Mouse (Mus musculus) MEL (cell line): Measurements from ENCODE around the gene Trappc2l. TPM values are rescaled to one million over a fixed set of nuclear protein-coding genes. Genes with fewer than 3 reads are reported as not detected.
A peak's percentile ranks its signal among the peaks of the same experiment; 100 is the strongest.
"Not testable (repeated sequence)": the region's sequence is repeated elsewhere in the genome, so short reads cannot be mapped to it uniquely, and the experiment has no call there.

Source experiments
- DNase-seq: peaks from one replicate; pipeline ENCODE4 v3.0.0; 2011; ENCODE audit warnings: low read depth, low spot score
- H3K27ac ChIP-seq: 2 replicates; pipeline ENCODE4 v1.5.1; 2012; ENCODE audit warnings: low read depth, mild to moderate bottlenecking, control low read depth, low read length, moderate library complexity; ENCODE audit not compliant: control insufficient read depth
- H3K27me3 ChIP-seq, 2 experiments: fragments of 150-350 bp in 1 of 2; sonication (generic) in 1 of 2; 2 replicates each; pipeline ENCODE4 v1.6.1; 2012; ENCODE audit warnings: low read length in 2 of 2, mild to moderate bottlenecking in 2 of 2, improper control_type of control experiment in 1 of 2, moderate library complexity in 1 of 2; ENCODE audit not compliant: insufficient read depth in 2 of 2, control insufficient read depth in 1 of 2
- H3K36me3 ChIP-seq, 2 experiments: 2 replicates each; pipeline ENCODE4 v1.6.1; 2012 to 2014; ENCODE audit warnings: low read length in 2 of 2, improper control_type of control experiment in 1 of 2, inconsistent platforms in 1 of 2, mild to moderate bottlenecking in 1 of 2; ENCODE audit not compliant: insufficient read depth in 2 of 2, control insufficient read depth in 1 of 2
- H3K4me1 ChIP-seq, 2 experiments: fragments of 150-350 bp in 1 of 2; sonication (generic) in 1 of 2; 2 replicates each; pipeline ENCODE4 v1.6.1; 2012; ENCODE audit warnings: low read length in 2 of 2, improper control_type of control experiment in 1 of 2, mild to moderate bottlenecking in 1 of 2; ENCODE audit not compliant: insufficient read depth in 2 of 2, control insufficient read depth in 1 of 2
- H3K4me3 ChIP-seq, 2 experiments: fragments of 150-350 bp in 1 of 2; sonication (generic) in 1 of 2; 2 replicates each; pipeline ENCODE4 v1.5.1; 2012; ENCODE audit warnings: low read depth in 2 of 2, low read length in 2 of 2, mild to moderate bottlenecking in 2 of 2, moderate library complexity in 2 of 2, control low read depth in 1 of 2, improper control_type of control experiment in 1 of 2; ENCODE audit not compliant: control insufficient read depth in 1 of 2, insufficient read depth in 1 of 2
- H3K79me2 ChIP-seq: 2 replicates; pipeline ENCODE4 v1.6.1; 2012; ENCODE audit warnings: mild to moderate bottlenecking, low read length, moderate library complexity; ENCODE audit not compliant: control insufficient read depth, poor library complexity, insufficient read depth
- H3K9ac ChIP-seq: 2 replicates; pipeline ENCODE4 v1.6.1; 2012; ENCODE audit warnings: low read depth, mild to moderate bottlenecking, control low read depth, low read length, moderate library complexity; ENCODE audit not compliant: control insufficient read depth, poor library complexity, severe bottlenecking
- H3K9me3 ChIP-seq: fragments of 150-350 bp; sonication (generic); replicated peaks from 2 replicates; pipeline ENCODE4 v1.6.1; 2012; ENCODE audit warnings: mild to moderate bottlenecking, low read length, improper control_type of control experiment, moderate library complexity; ENCODE audit not compliant: insufficient read depth
- CTCF ChIP-seq, 3 experiments: IDR thresholded peaks in 2 of 3; conservative IDR thresholded peaks in 1 of 3; 2 replicates each; pipeline ENCODE4 v1.5.1; 2011 to 2012; ENCODE audit warnings: low read length in 3 of 3, low read depth in 2 of 3, mild to moderate bottlenecking in 2 of 3, improper control_type of control experiment in 1 of 3, inconsistent platforms in 1 of 3, mixed read lengths in 1 of 3, moderate library complexity in 1 of 3; ENCODE audit not compliant: control insufficient read depth in 1 of 3, insufficient read depth in 1 of 3, poor library complexity in 1 of 3, severe bottlenecking in 1 of 3
- GABPA ChIP-seq: IDR thresholded peaks from 2 replicates; pipeline ENCODE4 v1.6.1; 2012; ENCODE audit warnings: low read depth, mild to moderate bottlenecking, inconsistent platforms, low read length, improper control_type of control experiment, moderate library complexity
- GATA1 ChIP-seq: IDR thresholded peaks from 2 replicates; pipeline ENCODE4 v1.6.1; 2011; ENCODE audit warnings: low read depth, low read length, improper control_type of control experiment
- POLR2A ChIP-seq, 2 experiments: IDR thresholded peaks; 2 replicates each; pipeline ENCODE4 v1.6.1; 2011 to 2012; ENCODE audit warnings: low read length in 2 of 2, mild to moderate bottlenecking in 2 of 2, control low read depth in 1 of 2, improper control_type of control experiment in 1 of 2, low read depth in 1 of 2, moderate library complexity in 1 of 2; ENCODE audit not compliant: control insufficient read depth in 1 of 2, insufficient read depth in 1 of 2, poor library complexity in 1 of 2
- POLR2AphosphoS2 ChIP-seq: IDR thresholded peaks from 2 replicates; pipeline ENCODE4 v1.6.1; 2011; ENCODE audit warnings: low read length, improper control_type of control experiment
- USF2 ChIP-seq, 2 experiments: IDR thresholded peaks; 2 replicates each; pipeline ENCODE4 v1.6.1; 2011 to 2012; ENCODE audit warnings: improper control_type of control experiment in 2 of 2, low read length in 2 of 2, borderline replicate concordance in 1 of 2, inconsistent platforms in 1 of 2, low read depth in 1 of 2, mild to moderate bottlenecking in 1 of 2; ENCODE audit not compliant: insufficient read depth in 1 of 2
- polyA plus RNA-seq, 2 experiments: library from polyadenylated mRNA; stranded (reverse) in 1 of 2; unstranded in 1 of 2; fragments of >175 nt in 1 of 2; fragments of >200 nt in 1 of 2; gene quantifications; 2 replicates each; pipeline versions ENCODE4 v1.2.1 to v1.2.4; 2012; ENCODE audit warnings: low replicate concordance in 2 of 2, low read depth in 1 of 2; ENCODE audit not compliant: insufficient read length in 2 of 2, insufficient read depth in 1 of 2, missing spikeins in 1 of 2
- total RNA-seq: library from RNA; depleted of rRNA; stranded (reverse); fragments of 300-350 nt; gene quantifications from 2 replicates; pipeline ENCODE4 v1.2.3, GENCODE M21; 2012

The Trappc2l gene
- total and polyA plus RNA-seq, 3 experiments, result 15.1 to 21.7 TPM; not detected in 1

- Histone ChIP-seq H3K79me2 (peaks cover 35% of the 10 kb centered on the region), H3K27ac (no peak overlapping the region), H3K4me1 (peaks cover 4 to 17% of the 10 kb centered on the region in 2 experiments; a peak in 3 of 4 replicates)
- TF ChIP-seq POLR2A (IDR thresholded peaks at IDR 0.05; ENCODE audit: control insufficient read depth in 1 of 2, insufficient read depth in 1 of 2, low read depth in 1 of 2, low read length in 2 of 2, poor library complexity in 1 of 2), result 0 out of 4 replicates have a peak, but pooled peaks of 1 of the 2 experiments have one; percentile 16
- TF ChIP-seq CTCF (IDR thresholded peaks at IDR 0.05 in 2 of 3, conservative IDR thresholded peaks at IDR 0.05 in 1 of 3; ENCODE audit: control insufficient read depth in 1 of 3, insufficient read depth in 1 of 3, low read depth in 2 of 3, low read length in 3 of 3, poor library complexity in 1 of 3, severe bottlenecking in 1 of 3), result no peak
- TF ChIP-seq USF2 (IDR thresholded peaks at IDR 0.05; ENCODE audit: borderline replicate concordance in 1 of 2, insufficient read depth in 1 of 2, low read depth in 1 of 2, low read length in 2 of 2), result no peak
- TF ChIP-seq, all 39 proteins: peak for 1
- H3K27me3 ChIP-seq, result no peaks in the 10 kb centered on the region
- peaks cover 0 to 12% of the 10 kb centered on the region in 2 experiments; a peak in 2 of 4 replicates for H3K36me3 ChIP-seq
- no peak overlapping the region for H3K9ac ChIP-seq
- H3K9me3 ChIP-seq, result no peaks in the 10 kb centered on the region
- H3K4me3 ChIP-seq, result no peak overlapping the region
- no peak for DNase-seq
Observed at GRCm38 (mm10) chr8:122572751-122573150, 38.7 kb upstream of the Trappc2l start.

- H3K27me3 ChIP-seq, H3K27ac ChIP-seq, H3K9me3 ChIP-seq, H3K9ac ChIP-seq, DNase-seq, H3K4me3 ChIP-seq: not testable (repeated sequence)
- Histone ChIP-seq H3K79me2 (peaks cover 32% of the 10 kb centered on the region), H3K36me3 (peaks cover 0 to 12% of the 10 kb centered on the region in 2 experiments; a peak in 2 of 4 replicates), H3K4me1 (peaks cover 4 to 17% of the 10 kb centered on the region in 2 experiments; a peak in 3 of 4 replicates)
Observed at GRCm38 (mm10) chr8:122573176-122573575, 38.3 kb upstream of the Trappc2l start.

- Histone ChIP-seq H3K9ac (no peak overlapping the region), H3K27ac (no peak overlapping the region), H3K27me3 (no peaks in the 10 kb centered on the region), H3K36me3 (peaks cover 0 to 12% of the 10 kb centered on the region in 2 experiments; a peak in 2 of 4 replicates), H3K79me2 (peaks cover 29% of the 10 kb centered on the region), H3K9me3 (no peaks in the 10 kb centered on the region), H3K4me3 (no peak overlapping the region), H3K4me1 (peaks cover 4 to 17% of the 10 kb centered on the region in 2 experiments; a peak in 3 of 4 replicates)
- TF ChIP-seq POLR2AphosphoS2 (peak; percentile 18; the same call in 1 of the 2 replicates), CTCF (IDR thresholded peaks at IDR 0.05 in 2 of 3, conservative IDR thresholded peaks at IDR 0.05 in 1 of 3; ENCODE audit: control insufficient read depth in 1 of 3, insufficient read depth in 1 of 3, low read depth in 2 of 3, low read length in 3 of 3, poor library complexity in 1 of 3, severe bottlenecking in 1 of 3) (no peak)
- DNase-seq, result peak; percentile 26
Observed at GRCm38 (mm10) chr8:122573577-122573976, 37.9 kb upstream of the Trappc2l start.

GRCm38 (mm10) chr8:122574264-122574663 is 37.2 kb upstream of the Trappc2l start:
- Histone ChIP-seq H3K4me1 (peaks cover 4 to 13% of the 10 kb centered on the region in 2 experiments; a peak in 3 of 4 replicates), H3K27ac (0 out of 2 replicates have a peak overlapping the region, but pooled peaks have one; percentile 64), H3K9me3 (no peaks in the 10 kb centered on the region), H3K79me2 (peaks cover 23% of the 10 kb centered on the region), H3K4me3 (no peak overlapping the region), H3K27me3 (no peaks in the 10 kb centered on the region), H3K9ac (no peak overlapping the region), H3K36me3 (peaks cover 0 to 10% of the 10 kb centered on the region in 2 experiments; a peak in 2 of 4 replicates)
- TF ChIP-seq GABPA, result no peak
- 0 out of 2 replicates have a peak, but pooled peaks have one; percentile 15 for TF ChIP-seq GATA1
- no peak for DNase-seq
